Mouse (Mus musculus): ENCODE results near the gene Grid2. TPM values are rescaled to one million over a fixed set of nuclear protein-coding genes. Genes with fewer than 3 reads are reported as not detected.

Gene Grid2
- total and polyA plus RNA-seq, 3 experiments, result not detected

DNA sequence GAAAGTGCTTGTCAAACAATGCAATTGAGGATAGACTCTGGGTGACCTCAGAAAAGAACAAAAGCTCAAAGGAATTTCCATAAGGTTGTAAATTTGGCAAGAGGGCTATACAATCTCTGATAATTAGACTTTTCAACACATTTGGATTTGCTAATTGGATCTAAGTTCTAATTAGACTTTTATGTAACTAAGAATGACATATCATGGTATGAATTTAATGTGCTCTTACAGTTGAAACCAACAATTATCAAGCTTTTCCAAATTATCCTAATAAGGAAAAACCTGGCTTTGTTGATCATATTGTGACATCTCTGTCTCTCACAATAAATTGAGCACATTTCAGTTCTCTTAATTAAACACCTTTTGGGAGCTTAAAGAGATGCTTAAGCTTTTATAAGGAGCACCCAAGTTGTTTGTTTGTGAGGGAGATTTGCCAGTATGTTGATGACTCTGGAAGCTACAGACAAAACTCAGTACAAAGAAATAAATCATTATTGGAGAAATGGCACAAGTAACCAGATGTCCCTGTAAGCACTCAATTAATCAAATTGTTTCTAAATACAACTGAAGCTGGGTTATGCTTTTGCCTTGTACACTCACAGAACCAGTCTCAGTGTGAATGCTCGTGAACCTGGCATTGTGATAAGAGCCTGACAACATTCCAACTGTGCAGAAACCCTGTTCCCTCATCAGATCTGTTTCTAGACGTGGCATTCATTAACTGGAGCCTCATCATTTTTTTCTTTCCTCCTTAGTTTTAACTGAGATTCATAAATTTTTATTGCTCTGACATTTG is 1018.8 kb downstream of the Grid2 start:
- Histone ChIP-seq H3K9me3 (replicated peaks; ENCODE audit: insufficient read depth, low read length) (no peaks in the 10 kb centered on the region), H3K27me3 (ENCODE audit: control insufficient read depth in 1 of 2, insufficient read depth in 2 of 2, low read length in 2 of 2) (no peaks in the 10 kb centered on the region), H3K9ac (ENCODE audit: control insufficient read depth, low read depth, low read length, poor library complexity, severe bottlenecking) (no peak overlapping the region), H3K27ac (ENCODE audit: control insufficient read depth, low read depth, low read length) (no peak overlapping the region), H3K4me1 (ENCODE audit: control insufficient read depth in 1 of 2, insufficient read depth in 2 of 2, low read length in 2 of 2) (no peaks in the 10 kb centered on the region), H3K36me3 (ENCODE audit: control insufficient read depth in 1 of 2, insufficient read depth in 2 of 2, low read length in 2 of 2) (no peaks in the 10 kb centered on the region), H3K4me3 (ENCODE audit: control insufficient read depth in 1 of 2, insufficient read depth in 1 of 2, low read depth in 2 of 2, low read length in 2 of 2) (no peak overlapping the region), H3K79me2 (ENCODE audit: control insufficient read depth, insufficient read depth, low read length, poor library complexity) (no peaks in the 10 kb centered on the region)
- TF ChIP-seq NELFE (IDR thresholded peaks at IDR 0.05; ENCODE audit: low read depth, low read length), result no peak
- TF ChIP-seq BHLHE40 (IDR thresholded peaks at IDR 0.05; ENCODE audit: borderline replicate concordance, low read depth, low read length), result no peak
- no peak for TF ChIP-seq ETS1 (IDR thresholded peaks at IDR 0.05; ENCODE audit: low read depth, low read length)
- no peak for TF ChIP-seq SIN3A (IDR thresholded peaks at IDR 0.05; ENCODE audit: low read length)
- no peak for TF ChIP-seq UBTF (IDR thresholded peaks at IDR 0.05; ENCODE audit: borderline replicate concordance, insufficient read depth, low read depth, low read length)
- TF ChIP-seq MAZ (IDR thresholded peaks at IDR 0.05; ENCODE audit: low read depth, low read length), result no peak
- no peak for TF ChIP-seq MAFK (IDR thresholded peaks at IDR 0.05; ENCODE audit: borderline replicate concordance, low read depth, low read length)
- no peak for TF ChIP-seq GABPA (IDR thresholded peaks at IDR 0.05; ENCODE audit: low read depth, low read length)
- TF ChIP-seq RCOR1 (IDR thresholded peaks at IDR 0.05; ENCODE audit: low read depth, low read length), result no peak
- DNase-seq (ENCODE audit: low read depth, low spot score), result no peak

DNA sequence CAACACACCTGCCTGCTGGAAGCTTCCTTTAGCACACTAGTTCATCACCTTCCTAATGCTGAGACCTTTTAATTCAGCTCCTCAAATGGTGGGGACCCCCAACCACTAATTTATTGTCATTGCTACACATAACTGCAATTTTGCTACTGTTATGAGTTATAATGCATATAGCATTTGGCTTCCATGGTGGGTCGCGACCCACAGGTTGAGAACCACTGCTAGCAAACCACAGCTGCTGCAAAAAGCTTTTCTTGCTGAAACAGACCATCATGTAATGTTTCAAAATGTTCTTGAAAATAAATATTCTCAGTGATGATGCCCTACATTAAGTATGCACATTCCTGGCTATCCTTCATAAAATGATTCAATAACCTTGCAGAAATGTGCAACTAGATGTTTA is 1024.3 kb downstream of the Grid2 start:
- no peak overlapping the region for H3K9ac ChIP-seq (ENCODE audit: control insufficient read depth, low read depth, low read length, poor library complexity, severe bottlenecking)
- H3K27me3 ChIP-seq (ENCODE audit: control insufficient read depth in 1 of 2, insufficient read depth in 2 of 2, low read length in 2 of 2), result no peaks in the 10 kb centered on the region
- no peaks in the 10 kb centered on the region for H3K9me3 ChIP-seq (replicated peaks; ENCODE audit: insufficient read depth, low read length)
- no peak for DNase-seq (ENCODE audit: low read depth, low spot score)
- no peaks in the 10 kb centered on the region for H3K4me1 ChIP-seq (ENCODE audit: control insufficient read depth in 1 of 2, insufficient read depth in 2 of 2, low read length in 2 of 2)
- H3K36me3 ChIP-seq (ENCODE audit: control insufficient read depth in 1 of 2, insufficient read depth in 2 of 2, low read length in 2 of 2), result no peaks in the 10 kb centered on the region
- no peak overlapping the region for H3K4me3 ChIP-seq (ENCODE audit: control insufficient read depth in 1 of 2, insufficient read depth in 1 of 2, low read depth in 2 of 2, low read length in 2 of 2)
- no peaks in the 10 kb centered on the region for H3K79me2 ChIP-seq (ENCODE audit: control insufficient read depth, insufficient read depth, low read length, poor library complexity)
- TF ChIP-seq POLR2A (IDR thresholded peaks at IDR 0.05; ENCODE audit: control insufficient read depth in 1 of 2, insufficient read depth in 1 of 2, low read depth in 1 of 2, low read length in 2 of 2, poor library complexity in 1 of 2), result no peak
- TF ChIP-seq SMC3 (IDR thresholded peaks at IDR 0.05; ENCODE audit: low read depth, low read length), result no peak
- TF ChIP-seq E2F4 (IDR thresholded peaks at IDR 0.05; ENCODE audit: borderline replicate concordance, low read depth, low read length), result no peak
- TF ChIP-seq MYC (IDR thresholded peaks at IDR 0.05; ENCODE audit: low read depth, low read length), result no peak
- no peak for TF ChIP-seq ZNF384 (IDR thresholded peaks at IDR 0.05; ENCODE audit: low read depth, low read length)
- no peak for TF ChIP-seq MYB (IDR thresholded peaks at IDR 0.05; ENCODE audit: low read depth, low read length)
- no peak for TF ChIP-seq RCOR1 (IDR thresholded peaks at IDR 0.05; ENCODE audit: low read depth, low read length)
- no peak for TF ChIP-seq GABPA (IDR thresholded peaks at IDR 0.05; ENCODE audit: low read depth, low read length)
- TF ChIP-seq USF1 (IDR thresholded peaks at IDR 0.05; ENCODE audit: low read depth, low read length), result no peak
- TF ChIP-seq MXI1 (IDR thresholded peaks at IDR 0.05; ENCODE audit: low read depth, low read length), result no peak
- TF ChIP-seq KAT2A (conservative IDR thresholded peaks at IDR 0.05; ENCODE audit: low read depth, low read length), result no peak
- no peak for TF ChIP-seq CHD1 (IDR thresholded peaks at IDR 0.05; ENCODE audit: low read depth, low read length)
- no peak for TF ChIP-seq MAFK (IDR thresholded peaks at IDR 0.05; ENCODE audit: borderline replicate concordance, low read depth, low read length)
- TF ChIP-seq CTCF (IDR thresholded peaks at IDR 0.05 in 2 of 3, conservative IDR thresholded peaks at IDR 0.05 in 1 of 3; ENCODE audit: control insufficient read depth in 1 of 3, insufficient read depth in 1 of 3, low read depth in 2 of 3, low read length in 3 of 3, poor library complexity in 1 of 3, severe bottlenecking in 1 of 3), result no peak
- TF ChIP-seq ELF1 (IDR thresholded peaks at IDR 0.05; ENCODE audit: low read depth, low read length), result no peak
- no peak for TF ChIP-seq MEF2A (IDR thresholded peaks at IDR 0.05; ENCODE audit: extremely low read depth, insufficient replicate concordance, low read depth, low read length, poor library complexity, severe bottlenecking)
- no peak; the same call in 1 of the 2 replicates for TF ChIP-seq CHD2 (IDR thresholded peaks at IDR 0.05; ENCODE audit: low read length)
- TF ChIP-seq SIN3A (IDR thresholded peaks at IDR 0.05; ENCODE audit: low read length), result no peak
- TF ChIP-seq TAL1 (IDR thresholded peaks at IDR 0.05; ENCODE audit: low read length), result no peak
- TF ChIP-seq NELFE (IDR thresholded peaks at IDR 0.05; ENCODE audit: low read depth, low read length), result no peak
- no peak overlapping the region for H3K27ac ChIP-seq (ENCODE audit: control insufficient read depth, low read depth, low read length)

All from MEL (cell line).